Comparison of ENCODE assay signal across 1 mouse cellular context in the genomic region with DNA sequence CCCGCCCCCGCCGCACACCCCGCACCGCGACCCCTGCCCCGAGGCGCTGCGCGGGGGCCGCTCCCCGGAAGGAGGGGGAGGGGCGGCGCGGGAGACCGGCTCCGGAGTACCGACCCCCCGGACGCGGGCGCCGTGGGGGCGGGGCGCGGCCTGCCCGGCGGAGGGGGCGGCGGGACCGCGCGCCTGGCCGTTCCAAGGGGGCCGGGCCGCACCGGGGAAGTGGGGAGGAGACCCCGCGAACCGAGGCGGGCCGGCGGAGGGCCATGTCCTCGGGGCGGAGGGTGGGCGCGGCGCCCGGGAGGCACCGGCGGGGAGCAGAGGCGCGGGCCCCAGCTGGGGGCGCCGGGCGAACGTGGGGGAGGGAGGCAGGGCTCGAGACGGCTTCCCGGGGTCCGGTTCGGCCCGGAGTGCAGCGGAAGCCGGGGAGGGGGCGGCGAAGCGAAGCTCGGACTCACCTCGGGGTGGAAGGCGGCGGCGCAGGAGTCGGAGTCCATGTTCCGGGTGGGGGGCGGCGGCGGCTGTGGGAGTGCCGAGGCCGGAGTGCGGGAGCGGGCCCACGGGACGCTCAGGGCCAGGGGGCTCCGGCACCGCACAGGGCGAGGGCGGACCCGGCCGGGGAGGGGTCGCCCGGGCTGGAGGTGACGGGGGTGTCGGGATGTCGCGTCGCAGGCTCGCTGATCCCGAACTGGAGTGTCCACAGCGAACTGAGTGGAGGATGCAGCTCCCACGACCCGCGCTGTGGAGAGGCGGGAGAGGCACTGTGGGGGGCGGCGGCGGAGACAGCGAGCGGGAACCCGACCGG.
TF ChIP-seq lines count a peak whose summit lies in the region.

No protein-coding gene starts in this region.

TF ChIP-seq in CH12.LX, 34 proteins besides CTCF, POLR2A, EP300 and RAD21:
- TF ChIP-seq USF1 (IDR thresholded peaks at IDR 0.05; ENCODE audit: low read depth, low read length) = no peak
- TF ChIP-seq MAFK (IDR thresholded peaks at IDR 0.05; ENCODE audit: insufficient replicate concordance, low read length) = no peak
- no peak for TF ChIP-seq ZKSCAN1 (IDR thresholded peaks at IDR 0.05; ENCODE audit: borderline replicate concordance, low read depth, low read length)
- 0 out of 2 replicates have a peak, but pooled peaks have one; percentile 21 for TF ChIP-seq ZMIZ1 (IDR thresholded peaks at IDR 0.05; ENCODE audit: low read depth, low read length)
- TF ChIP-seq PAX5 (IDR thresholded peaks at IDR 0.05; ENCODE audit: low read length) = no peak
- no peak for TF ChIP-seq JUN (IDR thresholded peaks at IDR 0.05; ENCODE audit: insufficient read depth, low read depth, low read length)
- TF ChIP-seq MXI1 (IDR thresholded peaks at IDR 0.05; ENCODE audit: low read depth, low read length) = peak; percentile 31; the same call in 1 of the 2 replicates
- TF ChIP-seq CHD1 (IDR thresholded peaks at IDR 0.05; ENCODE audit: low read depth, low read length) = no peak
- no peak for TF ChIP-seq MEF2A (IDR thresholded peaks at IDR 0.05; ENCODE audit: borderline replicate concordance, low read depth, low read length)
- no peak for TF ChIP-seq GABPA (IDR thresholded peaks at IDR 0.05; ENCODE audit: insufficient replicate concordance, low read depth, low read length)
